ENCODE assay signal across 31 mouse cellular contexts in genomic region chr12:31462615-31463014, GRCm38 (mm10).
"Had no signal": no experiment of that assay in that cellular context is flagged by ENCODE, and none has a peak within 500 bp of the region (broad histone marks: within the 10 kb centered on the region; RNA-seq: fewer than 3 reads in every experiment).

No protein-coding gene starts in this region.

- H3K4me1 ChIP-seq: limb, embryonic 10.5 days; limb, embryonic 12.5 days; limb, embryonic 13.5 days; limb, embryonic 15.5 days; liver, embryonic 12.5 days; liver, embryonic 13.5 days; liver, embryonic 15.5 days; lung, embryonic 15.5 days; megakaryocyte, embryonic 14.5 days; midbrain, embryonic 10.5 days; midbrain, embryonic 12.5 days; midbrain, embryonic 13.5 days; midbrain, embryonic 15.5 days had no signal

- H3K36me3 ChIP-seq: limb, embryonic 10.5 days; limb, embryonic 12.5 days; limb, embryonic 13.5 days; limb, embryonic 15.5 days; liver, embryonic 12.5 days; liver, embryonic 13.5 days; liver, embryonic 15.5 days; lung, embryonic 15.5 days; midbrain, embryonic 10.5 days; midbrain, embryonic 12.5 days; midbrain, embryonic 13.5 days; midbrain, embryonic 15.5 days had no signal

- H3K9me3 ChIP-seq: limb, embryonic 10.5 days; limb, embryonic 12.5 days; limb, embryonic 13.5 days; limb, embryonic 15.5 days; liver, embryonic 12.5 days; liver, embryonic 13.5 days; liver, embryonic 15.5 days; lung, embryonic 15.5 days; midbrain, embryonic 10.5 days; midbrain, embryonic 12.5 days; midbrain, embryonic 13.5 days; midbrain, embryonic 15.5 days had no signal

- ATAC-seq: liver, embryonic 12.5 days; liver, postnatal 0 days; lung, postnatal 0 days; midbrain, embryonic 13.5 days; midbrain, embryonic 15.5 days; midbrain, embryonic 16.5 days had no signal

- DNase-seq: left cerebral cortex, postnatal 4 days; liver; liver, embryonic 13.5 days; liver, postnatal 0 days; lung, adult 18-20 months; lung, adult 2 months; lung, embryonic 14.5 days; lung, postnatal 10 days; lung, postnatal 14 days; lung, postnatal 36 days; lung, postnatal 4 days; midbrain, embryonic 14.5 days had no signal

- H3K9ac ChIP-seq: limb, embryonic 12.5 days; limb, embryonic 13.5 days; limb, embryonic 15.5 days; liver, embryonic 12.5 days; liver, embryonic 13.5 days; liver, embryonic 14.5 days; liver, embryonic 15.5 days; liver, postnatal 0 days; lung, embryonic 14.5 days; lung, embryonic 15.5 days; midbrain, embryonic 12.5 days; midbrain, embryonic 13.5 days; midbrain, embryonic 15.5 days had no signal

- H3K4me2 ChIP-seq: limb, embryonic 12.5 days; limb, embryonic 13.5 days; limb, embryonic 15.5 days; liver, embryonic 11.5 days; liver, embryonic 12.5 days; liver, embryonic 13.5 days; liver, embryonic 15.5 days; lung, embryonic 14.5 days; lung, embryonic 15.5 days; midbrain, embryonic 11.5 days; midbrain, embryonic 12.5 days; midbrain, embryonic 13.5 days; midbrain, embryonic 15.5 days had no signal

- H3K4me3 ChIP-seq: limb, embryonic 10.5 days; limb, embryonic 12.5 days; limb, embryonic 13.5 days; limb, embryonic 15.5 days; liver, embryonic 12.5 days; liver, embryonic 13.5 days; liver, embryonic 15.5 days; lung, embryonic 15.5 days; megakaryocyte, embryonic 14.5 days; midbrain, embryonic 10.5 days; midbrain, embryonic 12.5 days; midbrain, embryonic 13.5 days; midbrain, embryonic 15.5 days; myocyte had no signal

- H3K27me3 ChIP-seq: limb, embryonic 12.5 days; limb, embryonic 13.5 days; limb, embryonic 15.5 days; liver, embryonic 12.5 days; liver, embryonic 13.5 days; liver, embryonic 15.5 days; lung, embryonic 15.5 days; megakaryocyte, embryonic 14.5 days; midbrain, embryonic 12.5 days; midbrain, embryonic 13.5 days; midbrain, embryonic 15.5 days had no signal

- H3K27ac ChIP-seq: limb, embryonic 10.5 days; limb, embryonic 12.5 days; limb, embryonic 13.5 days; limb, embryonic 15.5 days; liver, embryonic 12.5 days; liver, embryonic 13.5 days; liver, embryonic 14.5 days; liver, embryonic 15.5 days; lung, embryonic 15.5 days; macrophage; midbrain, embryonic 10.5 days; midbrain, embryonic 12.5 days; midbrain, embryonic 13.5 days; midbrain, embryonic 15.5 days had no signal
